In genomic region chr6:125495361-125495760, GRCm38 (mm10) we compare ENCODE assay signal across 10 mouse cellular contexts. TPM values are rescaled to one million over a fixed set of nuclear protein-coding genes. Genes with fewer than 3 reads are reported as not detected.
DNase-seq lines count a peak whose midpoint lies in the region; ATAC-seq and TF ChIP-seq lines count a peak whose summit lies in the region.
"Had no signal": no experiment of that assay in that cellular context is flagged by ENCODE, and none has a peak within 500 bp of the region (broad histone marks: within the 10 kb centered on the region; RNA-seq: fewer than 3 reads in every experiment).

No protein-coding gene starts in this region.

- peak overlapping the region; percentile 87 for H3K4me2 ChIP-seq in heart, embryonic 11.5 days
- peak overlapping the region; percentile 75 for H3K4me2 ChIP-seq in lung, postnatal 0 days (replicated peaks; ENCODE audit: low read depth, low read length)
- peak overlapping the region; percentile 95 for H3K4me2 ChIP-seq in hindbrain, embryonic 14.5 days (replicated peaks)
- peak overlapping the region; percentile 95; the same call in 1 of the 2 replicates for H3K4me2 ChIP-seq in neural tube, embryonic 15.5 days

- no peak for TF ChIP-seq POLR2A in lung, adult 2 months (IDR thresholded peaks at IDR 0.05; ENCODE audit: borderline replicate concordance, extremely low read depth, low read depth, low read length)

- no peaks in the 10 kb centered on the region for H3K9me3 ChIP-seq in heart, embryonic 11.5 days (replicated peaks; ENCODE audit: control insufficient read depth, low read length)
- H3K9me3 ChIP-seq in lung, postnatal 0 days (ENCODE audit: low read length), result no peaks in the 10 kb centered on the region
- no peaks in the 10 kb centered on the region for H3K9me3 ChIP-seq in hindbrain, embryonic 14.5 days (ENCODE audit: control insufficient read depth, low read length)
- no peaks in the 10 kb centered on the region for H3K9me3 ChIP-seq in neural tube, embryonic 15.5 days (replicated peaks)
- H3K9me3 ChIP-seq: midbrain, embryonic 15.5 days had no signal

- no peak for TF ChIP-seq EP300 in lung, postnatal 0 days (IDR thresholded peaks at IDR 0.05)

- DNase-seq in heart, postnatal 25 days (ENCODE audit: low spot score), result no peak
- DNase-seq in lung, postnatal 0 days (ENCODE audit: low spot score), result no peak
- DNase-seq in lung, adult 2 months, result no peak
- no peak for DNase-seq in hindbrain, embryonic 14.5 days (ENCODE audit: low spot score)
- no peak for DNase-seq in cerebellum, adult 9-10 months
- no peak for DNase-seq in layer of hippocampus, adult 8-10 months (ENCODE audit: low spot score in 2 of 2)
- DNase-seq: cerebellum, adult 9-11 months had no signal

- peaks cover 24% of the 10 kb centered on the region for H3K27me3 ChIP-seq in heart, embryonic 11.5 days (ENCODE audit: control insufficient read depth, insufficient read depth, low read length)
- no peaks in the 10 kb centered on the region for H3K27me3 ChIP-seq in lung, postnatal 0 days (replicated peaks; ENCODE audit: insufficient read depth, low read length)
- H3K27me3 ChIP-seq in hindbrain, embryonic 14.5 days (ENCODE audit: control insufficient read depth, insufficient read depth, low read length), result peaks cover 27% of the 10 kb centered on the region; the same call in 1 of the 2 replicates
- H3K27me3 ChIP-seq in neural tube, embryonic 15.5 days (replicated peaks), result peaks cover 26% of the 10 kb centered on the region

- H3K36me3 ChIP-seq in heart, embryonic 11.5 days (ENCODE audit: control insufficient read depth, insufficient read depth, low read length), result no peaks in the 10 kb centered on the region
- no peaks in the 10 kb centered on the region for H3K36me3 ChIP-seq in lung, postnatal 0 days (ENCODE audit: insufficient read depth, low read length)
- no peaks in the 10 kb centered on the region for H3K36me3 ChIP-seq in hindbrain, embryonic 14.5 days (replicated peaks; ENCODE audit: control insufficient read depth, insufficient read depth)
- H3K36me3 ChIP-seq in neural tube, embryonic 15.5 days, result no peaks in the 10 kb centered on the region
- H3K36me3 ChIP-seq: midbrain, embryonic 15.5 days had no signal

- intact Hi-C loops in heart, postnatal 25 days (cut with DNase I), result no loop called here

- H3K4me1 ChIP-seq in heart, embryonic 11.5 days (ENCODE audit: control insufficient read depth, insufficient read depth, low read length), result peaks cover 17% of the 10 kb centered on the region; the same call in 1 of the 2 replicates
- H3K4me1 ChIP-seq in lung, postnatal 0 days (ENCODE audit: insufficient read depth, low read depth, low read length), result no peaks in the 10 kb centered on the region; the same call in 1 of the 2 replicates
- H3K4me1 ChIP-seq in lung, adult 2 months (ENCODE audit: control insufficient read depth, insufficient read depth, low read length), result peaks cover 6% of the 10 kb centered on the region
- no peaks in the 10 kb centered on the region; the same call in 1 of the 2 replicates for H3K4me1 ChIP-seq in hindbrain, embryonic 14.5 days (replicated peaks; ENCODE audit: control insufficient read depth, insufficient read depth, low read length)
- H3K4me1 ChIP-seq in neural tube, embryonic 15.5 days, result peaks cover 27% of the 10 kb centered on the region

- H3K9ac ChIP-seq in heart, embryonic 11.5 days (ENCODE audit: low read depth, low read length), result no peak overlapping the region
- H3K9ac ChIP-seq in lung, postnatal 0 days (replicated peaks; ENCODE audit: low read depth), result no peak overlapping the region; the same call in 1 of the 2 replicates
- no peak overlapping the region for H3K9ac ChIP-seq in hindbrain, embryonic 14.5 days
- no peak overlapping the region for H3K9ac ChIP-seq in neural tube, embryonic 15.5 days (replicated peaks)
- H3K9ac ChIP-seq: midbrain, embryonic 15.5 days had no signal

- no peak for TF ChIP-seq CTCF in lung, postnatal 0 days (IDR thresholded peaks at IDR 0.05)
- TF ChIP-seq CTCF in lung, adult 2 months (IDR thresholded peaks at IDR 0.05; ENCODE audit: insufficient read depth, low read length), result no peak

- 64% methylated on average over 9 of the region's 9 CpGs for whole genome bisulfite sequencing in heart, embryonic 11.5 days (ENCODE audit: insufficient replicate concordance)
- 64% methylated on average over 9 of the region's 9 CpGs for WGBS in lung, postnatal 0 days
- 60% methylated on average over 9 of the region's 9 CpGs for WGBS in lung, adult 2 months
- 71% methylated on average over 9 of the region's 9 CpGs for WGBS in hindbrain, embryonic 14.5 days
- 73% methylated on average over 9 of the region's 9 CpGs for whole genome bisulfite sequencing in neural tube, embryonic 15.5 days

- no peak overlapping the region for H3K4me3 ChIP-seq in heart, embryonic 11.5 days (ENCODE audit: low read depth, low read length)
- peak overlapping the region; percentile 77; the same call in 1 of the 2 replicates for H3K4me3 ChIP-seq in lung, postnatal 0 days (ENCODE audit: low read depth, low read length)
- no peak overlapping the region for H3K4me3 ChIP-seq in lung, adult 2 months (replicated peaks; ENCODE audit: extremely low read depth, low read depth, low read length)
- H3K4me3 ChIP-seq in hindbrain, embryonic 14.5 days (replicated peaks; ENCODE audit: low read length), result no peak overlapping the region
- H3K4me3 ChIP-seq in neural tube, embryonic 15.5 days (replicated peaks), result peak overlapping the region; percentile 60; the same call in 1 of the 2 replicates

- no peak for ATAC-seq in heart, embryonic 11.5 days (replicated peaks; ENCODE audit: insufficient number of reproducible peaks, low FRiP score, low TSS enrichment)
- ATAC-seq in lung, postnatal 0 days, result no peak
- ATAC-seq in hindbrain, embryonic 14.5 days (ENCODE audit: low FRiP score), result no peak
- ATAC-seq in neural tube, embryonic 15.5 days (ENCODE audit: low FRiP score), result no peak

- no peak overlapping the region for H3K27ac ChIP-seq in heart, embryonic 11.5 days (ENCODE audit: low read depth, low read length)
- peak overlapping the region; percentile 71; the same call in 1 of the 2 replicates for H3K27ac ChIP-seq in lung, postnatal 0 days (ENCODE audit: low read length)
- H3K27ac ChIP-seq in hindbrain, embryonic 14.5 days, result no peak overlapping the region
- H3K27ac ChIP-seq in neural tube, embryonic 15.5 days (replicated peaks), result no peak overlapping the region
- H3K27ac ChIP-seq: midbrain, embryonic 15.5 days had no signal

RNA-seq across cellular contexts. Expression of gene Cd9, which starts 0.8 kb away (rescaled TPM):
- 70.9 and 80.8 TPM in 2 replicates for polyA plus RNA-seq in heart, embryonic 11.5 days (2014; fragmentation: Nextera tagmentation; extraction: Ambion mirVana)
- 10 to 100 TPM; 57.5 to 63.4 TPM for total RNA-seq in heart, postnatal 25 days (2021)
- 962 and 974 TPM in 2 replicates for polyA plus RNA-seq in lung, postnatal 0 days (2015; fragmentation: Nextera tagmentation; extraction: Ambion mirVana)
- 405 and 537 TPM in 2 replicates for polyA plus RNA-seq in lung, adult 2 months (2012; rRNA removed)
- 93.6 and 110 TPM in 2 replicates for polyA plus RNA-seq in hindbrain, embryonic 14.5 days (2014; fragmentation: Nextera tagmentation; extraction: Ambion mirVana)
- polyA plus RNA-seq in neural tube, embryonic 15.5 days (2015; fragmentation: Nextera tagmentation; extraction: Ambion mirVana), result 112 and 130 TPM in 2 replicates
- 100 to 1,000 TPM in 2 of 4 experiments, 10 to 100 TPM in 2; 57.4 to 211 (median 129) TPM for total RNA-seq in layer of hippocampus, adult 8-10 months (2022)

RNA-seq across cellular contexts. Expression of gene Vwf, which starts 51.2 kb away (rescaled TPM):
- polyA plus RNA-seq in heart, embryonic 11.5 days (2014; fragmentation: Nextera tagmentation; extraction: Ambion mirVana), result 31.2 and 32.2 TPM in 2 replicates
- total RNA-seq in heart, postnatal 25 days (2021), result 100 to 1,000 TPM; 104 to 114 TPM
- 42.4 and 55.6 TPM in 2 replicates for polyA plus RNA-seq in lung, postnatal 0 days (2015; fragmentation: Nextera tagmentation; extraction: Ambion mirVana)
- 421 and 464 TPM in 2 replicates for polyA plus RNA-seq in lung, adult 2 months (2012; rRNA removed)
- polyA plus RNA-seq in hindbrain, embryonic 14.5 days (2014; fragmentation: Nextera tagmentation; extraction: Ambion mirVana), result 13.1 and 14.2 TPM in 2 replicates
- polyA plus RNA-seq in neural tube, embryonic 15.5 days (2015; fragmentation: Nextera tagmentation; extraction: Ambion mirVana), result 7.8 and 14.9 TPM in 2 replicates
- total RNA-seq in layer of hippocampus, adult 8-10 months (2022), result 10 to 100 TPM; 19.1 to 27.5 (median 23.5) TPM

Comparison
In these comparisons a context has a peak if more than half of its experiments do, and no peak if none do; other contexts are left out.
1. H3K4me3 ChIP-seq: peak in lung, postnatal 0 days (single experiment) and neural tube, embryonic 15.5 days (single experiment); none in heart, embryonic 11.5 days (single experiment), lung, adult 2 months (single experiment) and hindbrain, embryonic 14.5 days (single experiment).
2. Peak in every context shown above with its lines, with median percentiles within 50 percentile points of each other: H3K4me2 ChIP-seq.